Mouse (Mus musculus) cerebellum, adult 2 months (tissue): ENCODE data around the gene Psmb8.

ENCODE experiments used
- CTCF ChIP-seq: fragments of 200-500 bp; IDR thresholded peaks from 2 replicates; pipeline ENCODE4 v1.5.1; 2011; ENCODE audit warnings: low read depth, mild to moderate bottlenecking, control low read depth, low read length, moderate library complexity, borderline replicate concordance; ENCODE audit not compliant: insufficient read depth
- POLR2A ChIP-seq: fragments of 200-500 bp; IDR thresholded peaks from 2 replicates; pipeline ENCODE4 v1.6.1; 2011; ENCODE audit warnings: low read length, control low read depth, borderline replicate concordance; ENCODE audit not compliant: insufficient read depth

DNA sequence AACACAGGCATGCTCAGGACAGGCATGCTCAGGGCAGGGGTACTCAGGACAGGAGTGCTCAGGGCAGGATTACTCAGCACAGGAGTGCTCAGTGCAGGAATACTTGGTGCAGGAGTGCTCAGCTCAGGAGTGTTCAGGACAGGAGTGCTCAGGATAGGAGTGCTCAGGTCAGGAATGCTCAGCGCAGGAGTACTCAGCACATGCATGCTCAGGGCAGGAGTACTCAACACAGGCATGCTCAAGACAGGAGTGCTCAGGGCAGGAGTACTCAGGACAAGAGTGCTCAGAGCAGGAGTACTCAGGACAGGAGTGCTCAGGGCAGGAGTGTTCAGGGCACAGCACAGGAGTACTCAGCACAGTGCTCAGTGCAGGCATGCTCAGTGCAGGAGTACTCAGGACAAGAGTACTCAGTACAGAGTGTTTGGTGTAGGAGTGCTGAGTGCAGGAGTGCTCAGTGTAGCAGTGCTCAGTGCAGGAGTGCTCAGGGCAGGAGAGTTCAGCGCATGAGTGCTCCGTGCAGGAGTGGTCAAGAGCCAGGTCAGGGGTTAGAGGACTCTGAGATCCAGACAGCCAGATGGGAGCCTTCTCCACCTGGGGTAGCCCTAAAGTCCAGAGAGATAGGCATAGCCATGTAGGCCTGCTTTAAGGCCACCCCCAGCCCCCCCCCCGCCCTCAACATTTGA lies 5.4 kb downstream of the Psmb8 start:
- TF ChIP-seq CTCF (no peak), POLR2A (no peak)
